ENCODE assay signal across 8 mouse cellular contexts in the genomic region with DNA sequence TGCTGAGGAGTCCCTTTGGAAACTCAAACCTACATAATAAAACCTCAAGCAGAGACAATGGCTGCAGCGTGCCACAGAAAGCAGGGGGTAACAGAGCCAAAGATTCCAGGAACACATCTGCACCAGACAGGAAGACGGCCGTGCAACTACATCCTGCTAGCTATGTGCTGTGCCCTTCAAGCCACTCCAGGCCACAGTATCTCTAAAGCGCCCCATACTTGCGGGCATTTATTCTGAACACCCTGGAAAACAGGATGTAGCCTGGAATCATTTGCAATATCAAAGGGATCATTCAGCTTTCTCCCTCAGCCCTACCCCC.
DNase-seq lines count a peak whose midpoint lies in the region; ATAC-seq and TF ChIP-seq lines count a peak whose summit lies in the region.

No protein-coding gene starts in this region.

- peak overlapping the region; percentile 67 for H3K4me2 ChIP-seq in heart, postnatal 0 days (ENCODE audit: low read depth, low read length)

- no peaks in the 10 kb centered on the region for H3K9me3 ChIP-seq in E14TG2a.4 (ENCODE audit: low read length)
- H3K9me3 ChIP-seq in heart, postnatal 0 days (replicated peaks; ENCODE audit: control insufficient read depth, low read length), result no peaks in the 10 kb centered on the region
- H3K9me3 ChIP-seq in megakaryocyte, embryonic 14.5 days, result peaks cover 7% of the 10 kb centered on the region

- intact Hi-C loops in gastrocnemius, adult 2 months (cut with DNase I), result loop anchor here (1.0 to 5.0 kb wide), 3 partner anchors 176 to 209 kb away; partner anchors contain the start of gene Arhgef28

- DNase-seq in gastrocnemius, adult 2 months, result no peak
- DNase-seq in gastrocnemius, postnatal 10 days, result no peak
- peak; percentile 28 for DNase-seq in heart, postnatal 0 days (ENCODE audit: low spot score)
- no peak for DNase-seq in retina, postnatal 1 day
- no peak for DNase-seq in adrenal gland, postnatal 14 days
- DNase-seq in adrenal gland, postnatal 4 days (ENCODE audit: low spot score in 2 of 2), result no peak

- no peak for TF ChIP-seq CTCF in gastrocnemius, adult 2 months (IDR thresholded peaks at IDR 0.05)
- TF ChIP-seq CTCF in E14TG2a.4 (conservative IDR thresholded peaks at IDR 0.05; ENCODE audit: low read length), result no peak
- no peak for TF ChIP-seq CTCF in heart, postnatal 0 days (IDR thresholded peaks at IDR 0.05; ENCODE audit: low read depth)

- peaks cover 4% of the 10 kb centered on the region; the same call in 1 of the 2 replicates for H3K36me3 ChIP-seq in E14TG2a.4 (ENCODE audit: insufficient read depth, low read length)
- H3K36me3 ChIP-seq in heart, postnatal 0 days (replicated peaks; ENCODE audit: control insufficient read depth, insufficient read depth, low read length), result no peaks in the 10 kb centered on the region
- no peaks in the 10 kb centered on the region for H3K36me3 ChIP-seq in megakaryocyte, embryonic 14.5 days (replicated peaks; ENCODE audit: low read length)

- H3K27ac ChIP-seq in gastrocnemius, adult 2 months, result peak overlapping the region; percentile 75
- H3K27ac ChIP-seq in heart, postnatal 0 days (ENCODE audit: low read depth), result peak overlapping the region; percentile 59

- no peaks in the 10 kb centered on the region for H3K27me3 ChIP-seq in E14TG2a.4 (ENCODE audit: insufficient read depth, low read length)
- no peaks in the 10 kb centered on the region for H3K27me3 ChIP-seq in heart, postnatal 0 days (ENCODE audit: control insufficient read depth, insufficient read depth, low read length)
- peaks cover 18% of the 10 kb centered on the region for H3K27me3 ChIP-seq in megakaryocyte, embryonic 14.5 days (replicated peaks)

- peaks cover 85% of the 10 kb centered on the region for H3K4me1 ChIP-seq in E14TG2a.4 (replicated peaks; ENCODE audit: low read depth, low read length)
- peaks cover 12% of the 10 kb centered on the region for H3K4me1 ChIP-seq in heart, postnatal 0 days (ENCODE audit: control insufficient read depth, insufficient read depth)
- H3K4me1 ChIP-seq in megakaryocyte, embryonic 14.5 days, result peaks cover 6% of the 10 kb centered on the region

- ATAC-seq in heart, postnatal 0 days (ENCODE audit: insufficient read depth, low read depth), result peak; percentile 58; the same call in 1 of the 2 replicates

- peak overlapping the region; percentile 73 for H3K4me3 ChIP-seq in gastrocnemius, adult 2 months
- H3K4me3 ChIP-seq in E14TG2a.4 (replicated peaks; ENCODE audit: low read length), result peak overlapping the region; percentile 46; the same call in 1 of the 2 replicates
- peak overlapping the region; percentile 41 for H3K4me3 ChIP-seq in heart, postnatal 0 days (ENCODE audit: low read depth, low read length)
- H3K4me3 ChIP-seq in megakaryocyte, embryonic 14.5 days (replicated peaks), result peak overlapping the region; percentile 90

- no peak for TF ChIP-seq EP300 in heart, postnatal 0 days (IDR thresholded peaks at IDR 0.05; ENCODE audit: low read depth)

- 0 out of 2 replicates have a peak overlapping the region, but pooled peaks have one; percentile 11 for H3K9ac ChIP-seq in heart, postnatal 0 days (replicated peaks; ENCODE audit: low read depth, low read length)

- 21% methylated on average over 5 of the region's 5 CpGs for WGBS in heart, postnatal 0 days
